In genomic region chr4:138261843-138262681, GRCm38 (mm10) we compare ENCODE assay signal across 8 mouse cellular contexts. TPM values are rescaled to one million over a fixed set of nuclear protein-coding genes. Genes with fewer than 3 reads are reported as not detected.
DNase-seq lines count a peak whose midpoint lies in the region; ATAC-seq and TF ChIP-seq lines count a peak whose summit lies in the region.

No protein-coding gene starts in this region.

- peak; percentile 93 for ATAC-seq in forebrain, embryonic 12.5 days (ENCODE audit: low FRiP score)
- peak; percentile 92 for ATAC-seq in liver, postnatal 0 days
- peak; percentile 90 for ATAC-seq in neural tube, embryonic 13.5 days (ENCODE audit: low read depth)

- H3K4me2 ChIP-seq in forebrain, embryonic 12.5 days, result peak overlapping the region; percentile 83
- H3K4me2 ChIP-seq in liver, postnatal 0 days (ENCODE audit: low read depth, low read length), result peak overlapping the region; percentile 98
- H3K4me2 ChIP-seq in neural tube, embryonic 13.5 days, result peak overlapping the region; percentile 74

- H3K4me1 ChIP-seq in forebrain, embryonic 12.5 days, result peaks cover 14% of the 10 kb centered on the region
- peaks cover 12% of the 10 kb centered on the region for H3K4me1 ChIP-seq in liver, postnatal 0 days (ENCODE audit: insufficient read depth)
- H3K4me1 ChIP-seq in neural tube, embryonic 13.5 days (replicated peaks), result peaks cover 12% of the 10 kb centered on the region

- H3K27ac ChIP-seq in forebrain, embryonic 12.5 days, result peak overlapping the region; percentile 31; the same call in 1 of the 2 replicates
- no peak overlapping the region for H3K27ac ChIP-seq in liver, postnatal 0 days (ENCODE audit: low read depth)
- 0 out of 2 replicates have a peak overlapping the region, but pooled peaks have one; percentile 2 for H3K27ac ChIP-seq in neural tube, embryonic 13.5 days (replicated peaks)

- H3K27me3 ChIP-seq in forebrain, embryonic 12.5 days, result peaks cover 66% of the 10 kb centered on the region
- H3K27me3 ChIP-seq in liver, postnatal 0 days (ENCODE audit: insufficient read depth, low read length), result 0 out of 2 replicates have a peak, but pooled peaks cover 2% of the 10 kb centered on the region
- peaks cover 18% of the 10 kb centered on the region for H3K27me3 ChIP-seq in neural tube, embryonic 13.5 days

- no peaks in the 10 kb centered on the region for H3K9me3 ChIP-seq in forebrain, embryonic 12.5 days
- H3K9me3 ChIP-seq in liver, postnatal 0 days (ENCODE audit: low read length), result 0 out of 2 replicates have a peak, but pooled peaks cover 2% of the 10 kb centered on the region
- no peaks in the 10 kb centered on the region for H3K9me3 ChIP-seq in neural tube, embryonic 13.5 days

- intact Hi-C loops in heart, postnatal 10 days (cut with DNase I), result no loop called here

- under 1% methylated on average over 78 of the region's 78 CpGs for WGBS in forebrain, embryonic 12.5 days
- WGBS in liver, postnatal 0 days (ENCODE audit: insufficient replicate concordance), result under 1% methylated on average over 60 of the region's 78 CpGs
- under 1% methylated on average over 71 of the region's 78 CpGs for WGBS in neural tube, embryonic 13.5 days

- no peak for TF ChIP-seq EP300 in liver, postnatal 0 days (IDR thresholded peaks at IDR 0.05; ENCODE audit: low read depth)

- peak overlapping the region; percentile 55 for H3K9ac ChIP-seq in forebrain, embryonic 12.5 days
- H3K9ac ChIP-seq in liver, postnatal 0 days (replicated peaks), result peak overlapping the region; percentile 62
- peak overlapping the region; percentile 66 for H3K9ac ChIP-seq in neural tube, embryonic 13.5 days

- DNase-seq in CD8-positive naive resting alpha-beta T cell, adult 2 months (ENCODE audit: low read depth in 2 of 2, low spot score in 2 of 2), result peak; percentile 69 to 81
- peak; percentile 50 for DNase-seq in c-Kit-positive CD71-positive TER-119-negative erythroid progenitor cells, embryonic 14.5 days (ENCODE audit: low read depth)
- DNase-seq in heart, postnatal 10 days, result peak; percentile 90 to 94
- peak; percentile 96 for DNase-seq in kidney, postnatal 4 days
- peak; percentile 90 for DNase-seq in liver, postnatal 0 days
- peak; percentile 60 for DNase-seq in telencephalon, adult 2 months (ENCODE audit: low read depth, low spot score)

- H3K4me3 ChIP-seq in forebrain, embryonic 12.5 days (replicated peaks), result peak overlapping the region; percentile 80
- peak overlapping the region; percentile 73 for H3K4me3 ChIP-seq in liver, postnatal 0 days (ENCODE audit: low read depth, low read length)
- peak overlapping the region; percentile 63 for H3K4me3 ChIP-seq in neural tube, embryonic 13.5 days

- no peaks in the 10 kb centered on the region for H3K36me3 ChIP-seq in forebrain, embryonic 12.5 days (replicated peaks)
- no peaks in the 10 kb centered on the region for H3K36me3 ChIP-seq in liver, postnatal 0 days (replicated peaks; ENCODE audit: insufficient read depth, low read length)
- peaks cover 12% of the 10 kb centered on the region for H3K36me3 ChIP-seq in neural tube, embryonic 13.5 days

- TF ChIP-seq CTCF in liver, postnatal 0 days (IDR thresholded peaks at IDR 0.05; ENCODE audit: low read depth), result peak; percentile 47

RNA-seq across cellular contexts. Expression of gene Kif17, which starts 11.8 kb away (rescaled TPM):
- 0.40 and 0.45 TPM in 2 replicates for polyA plus RNA-seq in forebrain, embryonic 12.5 days (2016; fragmentation: Nextera tagmentation; extraction: Ambion mirVana)
- under 1 TPM in 1 of 2 experiments, not detected in 1; 0.17 TPM for total RNA-seq in heart, postnatal 10 days (2021)
- 0.07 and 0.08 TPM in 2 replicates for polyA plus RNA-seq in liver, postnatal 0 days (2015; fragmentation: Nextera tagmentation; extraction: Ambion mirVana)
- polyA plus RNA-seq in neural tube, embryonic 13.5 days (2015; fragmentation: Nextera tagmentation; extraction: Ambion mirVana), result 2.1 and 2.2 TPM in 2 replicates

RNA-seq across cellular contexts. Expression of gene Sh2d5, which starts 11.9 kb away (rescaled TPM):
- polyA plus RNA-seq in forebrain, embryonic 12.5 days (2016; fragmentation: Nextera tagmentation; extraction: Ambion mirVana), result 1.3 and 1.6 TPM in 2 replicates
- under 1 TPM; 0.17 TPM for total RNA-seq in heart, postnatal 10 days (2021)
- 0.40 and 0.51 TPM in 2 replicates for polyA plus RNA-seq in liver, postnatal 0 days (2015; fragmentation: Nextera tagmentation; extraction: Ambion mirVana)
- polyA plus RNA-seq in neural tube, embryonic 13.5 days (2015; fragmentation: Nextera tagmentation; extraction: Ambion mirVana), result 9.4 TPM in 2 replicates

RNA-seq across cellular contexts. Expression of gene Ddost, which starts 42.5 kb away (rescaled TPM):
- 193 and 209 TPM in 2 replicates for polyA plus RNA-seq in forebrain, embryonic 12.5 days (2016; fragmentation: Nextera tagmentation; extraction: Ambion mirVana)
- total RNA-seq in heart, postnatal 10 days (2021), result 10 to 100 TPM; 87.3 to 89.2 TPM
- 102 and 111 TPM in 2 replicates for polyA plus RNA-seq in liver, postnatal 0 days (2015; fragmentation: Nextera tagmentation; extraction: Ambion mirVana)
- polyA plus RNA-seq in neural tube, embryonic 13.5 days (2015; fragmentation: Nextera tagmentation; extraction: Ambion mirVana), result 214 and 216 TPM in 2 replicates

RNA-seq across cellular contexts. Expression of gene Hp1bp3, which starts 46.0 kb away (rescaled TPM):
- 214 and 229 TPM in 2 replicates for polyA plus RNA-seq in forebrain, embryonic 12.5 days (2016; fragmentation: Nextera tagmentation; extraction: Ambion mirVana)
- 10 to 100 TPM; 90.3 to 99.5 TPM for total RNA-seq in heart, postnatal 10 days (2021)
- polyA plus RNA-seq in liver, postnatal 0 days (2015; fragmentation: Nextera tagmentation; extraction: Ambion mirVana), result 35.1 and 43.6 TPM in 2 replicates
- polyA plus RNA-seq in neural tube, embryonic 13.5 days (2015; fragmentation: Nextera tagmentation; extraction: Ambion mirVana), result 172 and 212 TPM in 2 replicates
